Mouse (Mus musculus) neural tube, postnatal 0 days (tissue): ENCODE results near the gene Klc4. TPM values are rescaled to one million over a fixed set of nuclear protein-coding genes. Genes with fewer than 3 reads are reported as not detected.

Experiments used
- polyA plus RNA-seq: library from polyadenylated mRNA; unstranded; fragments of >200 nt; fragmentation: Nextera tagmentation; extraction: Ambion mirVana; gene quantifications from 2 replicates; pipeline ENCODE4 v1.2.1, GENCODE M21; 2015

Gene Klc4
- 19.2 and 21.3 TPM in 2 replicates for polyA plus RNA-seq

DNA sequence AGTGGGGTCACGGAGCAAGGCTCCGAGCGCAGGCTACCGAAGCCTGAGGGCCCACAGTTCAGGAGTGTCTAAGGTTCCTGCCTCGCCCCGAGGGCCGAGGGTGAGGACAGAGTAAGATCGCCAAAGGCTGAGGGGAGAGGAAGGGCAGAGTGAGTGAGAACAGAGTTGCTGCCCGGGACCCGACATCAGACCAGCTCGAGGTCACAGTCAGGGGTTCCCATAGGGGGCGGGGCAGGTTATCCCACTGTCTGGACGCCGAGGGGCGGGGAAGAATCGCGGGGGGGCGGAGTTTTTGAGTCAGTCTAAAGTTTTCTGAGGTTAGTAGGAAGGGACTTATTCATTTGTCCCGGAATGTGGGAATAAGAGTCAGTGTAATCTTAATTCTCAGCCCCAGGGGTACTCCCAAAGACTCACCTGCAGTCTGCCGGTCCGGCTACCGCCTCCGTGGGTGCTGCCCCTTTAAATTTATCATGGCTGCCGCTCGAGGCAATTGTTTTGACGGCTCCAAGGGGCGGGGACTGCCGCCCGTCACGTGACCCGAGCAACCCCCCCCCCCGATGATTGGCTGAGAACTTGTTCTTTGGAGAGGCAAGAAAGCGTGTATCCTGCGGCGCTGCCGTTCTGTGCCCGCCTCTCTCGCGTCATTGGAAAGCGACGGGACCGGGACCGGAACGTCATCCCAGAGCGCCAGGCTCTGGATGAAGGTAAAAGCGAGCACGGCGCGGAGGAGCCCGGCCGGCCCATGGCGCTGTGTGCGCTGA lies at the start of gene Klc4, which contains the start of gene Mrpl2:
Gene Klc4, minus strand, starts transcription at position 462 of the 761 bp plus-strand sequence.
Gene Mrpl2, plus strand, starts transcription at position 669 of the 761 bp plus-strand sequence.

DNA sequence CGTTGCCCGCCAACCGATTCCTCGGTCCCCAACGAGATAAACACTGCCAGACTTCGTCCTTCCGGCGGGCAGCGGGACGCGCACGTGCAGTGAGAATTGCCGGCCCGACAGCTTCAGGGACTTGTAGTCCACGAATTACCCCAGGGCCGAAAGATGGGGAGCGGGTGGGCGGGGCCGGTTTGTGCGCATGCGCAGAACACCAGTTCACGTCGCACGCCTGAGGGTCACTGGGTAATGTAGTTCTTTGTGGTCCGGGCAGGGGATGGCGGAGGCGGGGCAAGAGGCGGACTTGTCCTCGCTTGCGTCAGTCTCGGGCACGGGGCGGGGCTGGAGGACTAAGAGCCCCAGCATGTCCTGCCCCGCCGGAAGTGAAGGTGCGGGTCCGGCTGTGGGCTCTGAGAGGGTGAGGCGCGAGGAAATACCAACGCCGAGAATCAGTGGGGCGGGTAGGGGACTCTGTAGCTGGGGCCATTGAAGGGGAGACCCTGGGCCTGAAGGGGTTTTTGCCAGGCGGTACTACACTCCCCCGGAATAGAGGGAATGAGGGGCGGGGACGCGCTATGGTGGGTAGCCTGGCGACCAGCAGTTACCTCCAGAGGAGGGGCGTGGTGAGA lies 35.0 kb upstream of the Klc4 start, which contains the start of gene Klhdc3:
Gene Klhdc3, minus strand, starts transcription at position 155 of the 614 bp plus-strand sequence.

DNA sequence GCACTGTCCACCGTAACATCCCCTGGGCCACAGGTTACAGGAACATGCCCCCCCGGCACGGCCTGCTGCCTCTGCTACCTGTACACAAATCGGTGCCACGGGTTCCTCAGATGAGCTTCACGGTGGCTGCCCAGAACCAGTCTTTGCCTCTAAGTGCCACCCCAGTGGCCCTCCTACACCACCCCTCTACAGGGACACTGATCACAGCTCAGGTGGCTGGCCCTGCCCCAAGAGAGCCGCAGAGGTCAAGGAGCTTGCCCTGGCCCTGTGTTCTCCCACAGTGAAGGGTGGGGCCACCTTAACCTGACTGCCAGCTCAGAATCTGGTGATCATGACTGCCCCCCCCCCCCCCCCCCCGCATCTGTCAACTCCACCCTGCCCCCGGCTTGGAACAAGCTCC lies 32.6 kb upstream of the Klc4 start, which contains the start of gene Mea1:
Gene Mea1, plus strand, starts transcription at position 378 of the 400 bp plus-strand sequence.

DNA sequence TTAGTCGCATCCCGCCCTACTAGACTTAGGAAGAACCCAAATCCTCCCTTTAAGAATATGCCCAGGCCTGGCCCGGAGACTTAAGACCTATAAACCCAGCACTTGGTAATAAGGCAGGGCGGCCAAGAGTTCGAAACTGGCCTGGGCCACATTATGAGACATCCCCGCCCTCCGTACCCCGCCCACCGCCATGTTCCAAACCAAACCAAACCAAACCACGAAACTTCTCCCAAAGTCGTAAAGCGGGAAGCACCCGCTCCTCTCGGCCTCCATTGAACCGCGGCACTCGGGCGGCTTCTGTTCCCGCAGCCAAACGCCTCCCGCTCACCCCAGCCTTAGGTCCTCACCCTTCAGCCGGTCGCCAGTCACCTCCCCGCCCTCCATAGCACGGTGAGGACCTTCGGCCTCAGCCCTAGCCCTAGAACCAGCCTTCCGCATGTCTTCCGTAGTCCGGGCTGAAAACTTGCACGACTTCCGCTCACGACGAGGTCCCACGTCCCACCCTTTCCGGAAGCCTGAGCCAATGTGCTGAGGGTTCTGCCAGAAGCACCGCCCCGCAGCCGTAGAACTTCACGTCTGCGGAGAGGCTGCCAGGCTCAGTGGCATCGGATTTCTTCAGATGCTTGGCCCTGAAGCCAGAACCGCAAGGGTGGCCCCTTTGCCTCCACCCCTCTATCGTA lies 28.2 kb upstream of the Klc4 start, which contains the start of gene Rrp36:
Gene Rrp36, minus strand, starts transcription at position 503 of the 680 bp plus-strand sequence.

DNA sequence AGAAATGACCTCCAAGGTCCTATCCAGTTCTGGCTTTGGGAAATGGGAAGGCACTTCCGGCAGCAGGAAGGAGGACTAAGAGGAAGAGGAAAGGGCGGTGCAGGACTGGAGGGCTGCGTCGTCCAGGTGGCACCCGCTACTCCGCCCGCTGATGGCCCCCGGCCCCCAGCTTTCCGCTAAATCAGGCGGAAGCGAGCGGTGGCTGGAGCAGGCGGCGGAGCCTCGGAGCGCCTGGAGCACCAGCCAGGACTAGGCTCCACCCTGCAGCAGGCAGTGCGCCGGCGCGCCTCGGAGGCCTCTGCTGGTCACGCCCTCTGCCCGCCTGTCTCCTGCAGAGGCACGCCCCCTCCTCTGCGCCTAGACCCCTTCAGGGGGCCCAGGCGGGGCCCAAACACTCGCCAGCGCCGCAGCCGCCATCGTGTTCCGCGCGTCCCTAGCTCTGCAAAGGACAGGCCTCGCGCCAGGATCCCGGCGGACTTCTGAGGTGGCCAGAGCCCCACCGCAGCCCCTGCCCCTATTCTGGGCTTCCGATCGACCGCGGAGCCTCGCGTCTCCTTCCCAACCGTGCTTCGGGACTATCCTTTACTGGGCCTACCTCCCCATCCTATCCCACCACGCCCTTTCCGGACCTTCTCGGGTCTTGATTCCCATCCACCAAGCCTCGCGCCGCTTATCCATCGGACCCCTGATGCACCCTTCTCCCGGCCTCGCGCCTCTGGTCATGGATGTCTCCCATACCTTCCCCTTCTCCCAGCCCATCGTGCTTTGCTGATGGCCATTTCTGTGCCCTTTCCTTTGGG lies 4.6 kb upstream of the Klc4 start, which contains the start of gene Cul7:
Gene Cul7, plus strand, starts transcription at position 106 of the 800 bp plus-strand sequence.

DNA sequence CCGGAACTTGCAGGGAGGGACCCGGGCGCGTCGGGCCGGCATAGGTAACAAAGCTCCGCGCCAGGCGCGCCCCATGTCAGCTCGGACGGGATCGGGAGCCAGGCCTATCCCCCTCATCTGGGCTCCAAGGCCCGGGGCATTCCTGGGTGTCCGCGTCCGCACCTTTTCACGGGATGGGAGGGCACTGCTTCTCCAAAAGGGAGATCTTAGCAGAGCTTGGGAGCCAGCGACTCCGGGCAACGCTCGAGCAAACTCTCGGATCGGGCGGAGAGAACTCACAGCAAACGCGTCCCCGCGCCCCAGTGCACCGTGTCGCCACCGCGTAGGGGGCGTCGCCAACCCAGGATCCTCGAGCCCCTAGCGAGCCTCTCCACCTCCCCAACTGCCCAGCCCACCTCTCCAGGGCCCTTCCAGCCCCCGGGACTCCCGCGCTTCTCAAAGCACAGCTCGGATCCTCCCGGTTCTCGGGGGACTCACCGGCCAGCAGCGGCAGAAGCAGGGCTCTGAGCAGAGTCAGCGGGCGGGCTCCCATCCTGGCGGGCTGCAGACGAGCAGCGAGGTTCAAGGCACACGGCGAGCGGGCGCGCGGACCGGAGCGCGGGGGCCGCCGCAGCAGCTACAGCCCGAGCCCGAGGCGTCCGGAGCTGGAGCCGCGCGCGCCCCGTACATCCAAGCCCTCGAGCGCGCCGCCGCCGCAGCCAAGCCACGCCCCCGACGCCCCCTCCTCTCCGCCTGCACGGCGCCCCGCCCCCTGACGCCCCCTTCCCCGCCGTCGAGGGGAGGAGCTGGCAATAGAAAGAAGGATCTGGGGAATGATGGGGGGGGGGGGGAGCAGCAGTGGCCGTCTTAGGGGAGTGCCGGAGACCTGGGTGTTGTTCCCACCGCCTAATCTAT lies 16.8 kb downstream of the Klc4 start, which contains the start of gene Ptk7:
Gene Ptk7, minus strand, starts transcription at position 714 of the 894 bp plus-strand sequence.

Other genes starting within 250 kb of the Klc4 start
- 0.50 and 1.1 TPM in 2 replicates for gene Crip3, start 217.1 kb downstream of the Klc4 start, polyA plus RNA-seq
- gene Slc22a7, start 207.6 kb downstream of the Klc4 start, polyA plus RNA-seq: 0.32 TPM in 1 of 2 replicates, not detected in the other
- gene Ttbk1, start 158.3 kb downstream of the Klc4 start, polyA plus RNA-seq: 7.8 and 8.7 TPM in 2 replicates
- gene Dnph1, start 149.3 kb downstream of the Klc4 start, polyA plus RNA-seq: 12.4 and 15.1 TPM in 2 replicates
- 14.0 and 18.6 TPM in 2 replicates for gene Cul9, start 99.6 kb downstream of the Klc4 start, polyA plus RNA-seq
- 4.0 and 5.5 TPM in 2 replicates for gene Srf, start 89.8 kb downstream of the Klc4 start, polyA plus RNA-seq
- 21.4 and 22.3 TPM in 2 replicates for gene Ptk7, start 16.5 kb downstream of the Klc4 start, polyA plus RNA-seq
- gene Mrpl2, start 207 bp upstream of the Klc4 start, polyA plus RNA-seq: 84.8 and 87.9 TPM in 2 replicates
- 22.7 and 23.5 TPM in 2 replicates for gene Cul7, start 4.3 kb upstream of the Klc4 start, polyA plus RNA-seq
- gene Rrp36, start 28.3 kb upstream of the Klc4 start, polyA plus RNA-seq: 50.1 and 51.5 TPM in 2 replicates
- 315 and 349 TPM in 2 replicates for gene Mea1, start 32.8 kb upstream of the Klc4 start, polyA plus RNA-seq
- gene Klhdc3, start 34.9 kb upstream of the Klc4 start, polyA plus RNA-seq: 164 and 171 TPM in 2 replicates
- gene Ppp2r5d, start 59.1 kb upstream of the Klc4 start, polyA plus RNA-seq: 70.7 and 87.6 TPM in 2 replicates
- 20.7 and 21.2 TPM in 2 replicates for gene Pex6, start 65.4 kb upstream of the Klc4 start, polyA plus RNA-seq
- gene Gnmt, start 83.1 kb upstream of the Klc4 start, polyA plus RNA-seq: 3.0 and 3.5 TPM in 2 replicates
- gene Cnpy3, start 106.2 kb upstream of the Klc4 start, polyA plus RNA-seq: 71.4 and 79.9 TPM in 2 replicates
- 0.23 and 0.24 TPM in 2 replicates for gene Ptcra, start 117.7 kb upstream of the Klc4 start, polyA plus RNA-seq
- gene 2310039H08Rik, start 126.6 kb upstream of the Klc4 start, polyA plus RNA-seq: 66.4 and 71.7 TPM in 2 replicates
- gene Rpl7l1, start 136.7 kb upstream of the Klc4 start, polyA plus RNA-seq: 55.2 and 63.9 TPM in 2 replicates
- 4.8 and 5.6 TPM in 2 replicates for gene Bicral, start 212.5 kb upstream of the Klc4 start, polyA plus RNA-seq
- gene Tbcc, start 244.7 kb upstream of the Klc4 start, polyA plus RNA-seq: 65.9 and 68.5 TPM in 2 replicates